Mouse (Mus musculus): ENCODE data around the gene Xrn1. TPM values are rescaled to one million over a fixed set of nuclear protein-coding genes. Genes with fewer than 3 reads are reported as not detected.

The Xrn1 gene
- polyA plus RNA-seq, 1 experiment from 2014 or later = 17.5 TPM

- 87% methylated on average over 8 of the region's 8 CpGs for WGBS
- no peaks in the 10 kb centered on the region for H3K27me3 ChIP-seq
- no peaks in the 10 kb centered on the region for H3K36me3 ChIP-seq
- peaks cover 23% of the 10 kb centered on the region for H3K9me3 ChIP-seq (replicated peaks)
- H3K4me3 ChIP-seq (replicated peaks) = no peak overlapping the region
- no peak overlapping the region for H3K4me2 ChIP-seq
- H3K4me1 ChIP-seq = no peaks in the 10 kb centered on the region
- H3K27ac ChIP-seq = no peak overlapping the region
- no peak for ATAC-seq (replicated peaks; ENCODE audit: low FRiP score)
- no peak overlapping the region for H3K9ac ChIP-seq
Observed at GRCm38 (mm10) chr9:96102846-96103245, 148.3 kb downstream of the Xrn1 start.

Other genes with a start within 250 kb of the Xrn1 start
- 3.6 and 3.9 TPM in 2 replicates for gene Trpc1, start 204.4 kb upstream of the Xrn1 start, polyA plus RNA-seq (2015; fragmentation: Nextera tagmentation; extraction: Ambion mirVana)
- gene Pls1, start 109.4 kb upstream of the Xrn1 start, polyA plus RNA-seq (2015; fragmentation: Nextera tagmentation; extraction: Ambion mirVana) = 17.2 and 18.9 TPM in 2 replicates
- gene Atr, start 97.2 kb upstream of the Xrn1 start, polyA plus RNA-seq (2015; fragmentation: Nextera tagmentation; extraction: Ambion mirVana) = 16.1 and 16.6 TPM in 2 replicates
- gene Gk5, start 164.6 kb downstream of the Xrn1 start, polyA plus RNA-seq (2015; fragmentation: Nextera tagmentation; extraction: Ambion mirVana) = 5.5 and 5.7 TPM in 2 replicates
- 45.4 and 48.9 TPM in 2 replicates for gene Tfdp2, start 241.5 kb downstream of the Xrn1 start, polyA plus RNA-seq (2015; fragmentation: Nextera tagmentation; extraction: Ambion mirVana)